Mouse (Mus musculus) forebrain, embryonic 14.5 days (tissue): ENCODE measurements around the gene 4930539E08Rik. TPM values are rescaled to one million over a fixed set of nuclear protein-coding genes. Genes with fewer than 3 reads are reported as not detected.

ENCODE experiments used
- ATAC-seq: fragments of 200-750 bp; cut with Nextera tagmentation; 2 replicates; pipeline ENCODE4 v1.8.0; 2017; ENCODE audit warnings: mild to moderate bottlenecking, moderate library complexity
- DNase-seq: peaks from one replicate; pipeline ENCODE4 v3.0.0-alpha.2; 2015; ENCODE audit warnings: low spot score
- H3K27ac ChIP-seq: fragments of 300-500 bp; sonication (generic); 2 replicates; pipeline ENCODE4 v1.5.1; 2014; ENCODE audit warnings: low read depth, mild to moderate bottlenecking, control low read depth, low read length, moderate library complexity
- H3K27me3 ChIP-seq: fragments of 300-500 bp; sonication (generic); replicated peaks from 2 replicates; pipeline ENCODE4 v1.6.1; 2014; ENCODE audit warnings: low read length, control low read depth, mixed read lengths; ENCODE audit not compliant: control insufficient read depth, insufficient read depth
- H3K36me3 ChIP-seq: fragments of 300-500 bp; sonication (generic); 2 replicates; pipeline ENCODE4 v1.6.1; 2014; ENCODE audit warnings: low read length, control low read depth; ENCODE audit not compliant: control insufficient read depth, insufficient read depth
- H3K4me1 ChIP-seq: fragments of 300-500 bp; sonication (generic); 2 replicates; pipeline ENCODE4 v1.6.1; 2014; ENCODE audit warnings: antibody characterized with exemption, low read length, control low read depth; ENCODE audit not compliant: control insufficient read depth, insufficient read depth
- H3K4me2 ChIP-seq: fragments of 300-500 bp; sonication (generic); 2 replicates; pipeline ENCODE4 v1.6.1; 2014; ENCODE audit warnings: mild to moderate bottlenecking, control low read depth, low read length
- H3K4me3 ChIP-seq: fragments of 300-500 bp; sonication (generic); 2 replicates; pipeline ENCODE4 v1.5.1; 2014; ENCODE audit warnings: low read depth, low read length, control low read depth
- H3K9ac ChIP-seq: fragments of 300-500 bp; sonication (generic); 2 replicates; pipeline ENCODE4 v1.6.1; 2014; ENCODE audit warnings: mild to moderate bottlenecking, low read length, control low read depth, moderate library complexity
- H3K9me3 ChIP-seq: fragments of 300-500 bp; sonication (generic); replicated peaks from 2 replicates; pipeline ENCODE4 v1.6.1; 2016; ENCODE audit warnings: low read length, control low read depth, mixed read lengths; ENCODE audit not compliant: control insufficient read depth
- WGBS: fragments of 180-500 bp; shearing (Covaris S2); extraction: QIAGEN DNeasy Blood & Tissue Kit; methylation state at CpG from one replicate; pipeline ENCODE4 v1.1.7; 2014; 5-methylcytosine and 5-hydroxymethylcytosine counted together
- polyA plus RNA-seq: library from polyadenylated mRNA; unstranded; fragments of >200 nt; fragmentation: Nextera tagmentation; extraction: Ambion mirVana; gene quantifications from 2 replicates; pipeline ENCODE4 v1.2.1, GENCODE M21; 2014

The 4930539E08Rik gene
- polyA plus RNA-seq, 1 experiment from 2014 or later = 0.50 TPM

- WGBS = 85% methylated on average over 8 of the region's 8 CpGs
- H3K27me3 ChIP-seq = no peaks in the 10 kb centered on the region
- H3K36me3 ChIP-seq = no peaks in the 10 kb centered on the region
- H3K4me1 ChIP-seq = no peaks in the 10 kb centered on the region
- ATAC-seq (no peak), DNase-seq (no peak)
- no peak overlapping the region for H3K9ac ChIP-seq
- H3K4me3 ChIP-seq = no peak overlapping the region
- H3K9me3 ChIP-seq = 0 out of 2 replicates have a peak, but pooled peaks cover 3% of the 10 kb centered on the region
- no peak overlapping the region for H3K4me2 ChIP-seq
- no peak overlapping the region for H3K27ac ChIP-seq
These were observed 28.9 kb downstream of the 4930539E08Rik start for GRCm38 (mm10) chr17:28886266-28886665.

DNA sequence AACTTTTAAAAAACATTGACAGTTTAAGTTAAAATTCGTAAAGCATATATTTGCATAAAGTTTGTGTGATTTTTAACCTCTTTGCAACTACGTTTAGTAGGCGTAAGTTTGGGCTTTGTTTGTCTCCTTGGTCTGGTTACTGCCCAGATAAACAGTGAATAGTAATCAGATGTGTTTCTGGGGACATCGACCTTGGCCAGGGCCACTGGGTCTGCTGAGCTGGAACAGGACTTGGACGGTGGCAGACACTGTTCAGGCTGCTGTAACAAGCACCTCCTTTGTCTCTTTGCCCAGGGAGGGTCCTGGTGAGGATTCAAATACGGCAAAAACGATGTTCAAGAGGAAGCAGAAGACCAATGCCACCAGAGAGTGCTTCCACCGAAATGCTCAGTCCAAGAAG, 29.9 kb downstream of the 4930539E08Rik start:
- Histone ChIP-seq H3K27me3 (no peaks in the 10 kb centered on the region), H3K27ac (no peak overlapping the region), H3K4me3 (no peak overlapping the region), H3K9me3 (0 out of 2 replicates have a peak, but pooled peaks cover 3% of the 10 kb centered on the region), H3K36me3 (no peaks in the 10 kb centered on the region), H3K4me2 (no peak overlapping the region), H3K4me1 (0 out of 2 replicates have a peak, but pooled peaks cover under 1% of the 10 kb centered on the region), H3K9ac (no peak overlapping the region)
- ATAC-seq (no peak), DNase-seq (no peak)
- 88% methylated on average over 8 of the region's 8 CpGs for WGBS

- Histone ChIP-seq H3K4me1 (0 out of 2 replicates have a peak, but pooled peaks cover 4% of the 10 kb centered on the region), H3K4me2 (no peak overlapping the region), H3K4me3 (no peak overlapping the region), H3K9ac (no peak overlapping the region), H3K27me3 (no peaks in the 10 kb centered on the region), H3K9me3 (0 out of 2 replicates have a peak, but pooled peaks cover 2% of the 10 kb centered on the region), H3K36me3 (no peaks in the 10 kb centered on the region), H3K27ac (no peak overlapping the region)
- 74% methylated on average over 10 of the region's 10 CpGs for WGBS
- DNase-seq (no peak), ATAC-seq (no peak)
These were observed 31.1 kb downstream of the 4930539E08Rik start for GRCm38 (mm10) chr17:28883941-28884516.

DNA sequence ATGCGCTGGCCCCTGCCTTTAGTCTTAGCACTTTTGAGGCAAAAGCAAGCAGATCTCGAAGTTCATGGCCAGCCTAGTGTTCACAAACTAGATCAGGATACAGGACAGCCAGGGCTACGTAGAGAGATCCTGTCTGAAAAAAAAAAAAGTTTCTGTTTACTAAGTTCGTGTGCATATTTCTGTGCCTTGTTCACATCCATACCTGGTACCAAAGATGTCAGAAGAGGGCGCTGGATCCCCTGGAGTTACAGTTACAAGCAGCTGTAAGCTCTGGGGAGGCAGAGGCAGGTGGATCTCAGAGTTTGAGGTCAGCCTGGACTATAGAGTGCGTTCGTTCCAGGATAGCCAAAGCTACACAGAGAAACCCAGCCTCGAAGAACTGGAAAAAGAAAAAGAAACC, 32.3 kb downstream of the 4930539E08Rik start:
- no peak overlapping the region for H3K27ac ChIP-seq
- no peaks in the 10 kb centered on the region for H3K36me3 ChIP-seq
- 0 out of 2 replicates have a peak, but pooled peaks cover 4% of the 10 kb centered on the region for H3K4me1 ChIP-seq
- no peaks in the 10 kb centered on the region for H3K9me3 ChIP-seq
- H3K27me3 ChIP-seq = no peaks in the 10 kb centered on the region
- H3K4me2 ChIP-seq = peak overlapping the region; percentile 18; the same call in 1 of the 2 replicates
- DNase-seq (no peak), ATAC-seq (no peak)
- H3K4me3 ChIP-seq = no peak overlapping the region
- WGBS = 58% methylated on average over 8 of the region's 8 CpGs
- H3K9ac ChIP-seq = 0 out of 2 replicates have a peak overlapping the region, but pooled peaks have one; percentile 29

DNA sequence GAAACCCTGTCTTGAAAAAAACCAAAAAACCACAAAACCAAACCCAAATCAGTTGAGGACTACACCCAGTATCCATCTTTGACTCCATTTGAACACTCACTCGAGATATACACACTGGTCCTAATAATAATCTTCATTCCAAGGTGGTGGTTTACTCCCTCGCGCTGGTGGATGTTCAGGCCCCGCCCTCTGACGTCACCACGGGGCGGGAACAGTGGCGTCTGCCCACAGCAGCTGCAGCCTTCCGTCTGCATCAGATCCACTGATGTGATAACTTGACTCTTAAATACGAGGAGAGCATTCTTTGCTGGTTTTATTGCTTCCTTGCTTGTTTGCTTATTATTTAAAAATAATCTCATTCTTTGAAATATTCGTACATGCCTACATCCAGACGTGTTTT, 32.8 kb downstream of the 4930539E08Rik start:
- Histone ChIP-seq H3K4me1 (0 out of 2 replicates have a peak, but pooled peaks cover 4% of the 10 kb centered on the region), H3K27ac (no peak overlapping the region), H3K27me3 (no peaks in the 10 kb centered on the region), H3K36me3 (no peaks in the 10 kb centered on the region), H3K4me3 (no peak overlapping the region), H3K9ac (0 out of 2 replicates have a peak overlapping the region, but pooled peaks have one; percentile 29), H3K4me2 (peak overlapping the region; percentile 18; the same call in 1 of the 2 replicates), H3K9me3 (no peaks in the 10 kb centered on the region)
- ATAC-seq (peak; percentile 82), DNase-seq (peak; percentile 84)
- WGBS = 6% methylated on average over 12 of the region's 12 CpGs

DNA sequence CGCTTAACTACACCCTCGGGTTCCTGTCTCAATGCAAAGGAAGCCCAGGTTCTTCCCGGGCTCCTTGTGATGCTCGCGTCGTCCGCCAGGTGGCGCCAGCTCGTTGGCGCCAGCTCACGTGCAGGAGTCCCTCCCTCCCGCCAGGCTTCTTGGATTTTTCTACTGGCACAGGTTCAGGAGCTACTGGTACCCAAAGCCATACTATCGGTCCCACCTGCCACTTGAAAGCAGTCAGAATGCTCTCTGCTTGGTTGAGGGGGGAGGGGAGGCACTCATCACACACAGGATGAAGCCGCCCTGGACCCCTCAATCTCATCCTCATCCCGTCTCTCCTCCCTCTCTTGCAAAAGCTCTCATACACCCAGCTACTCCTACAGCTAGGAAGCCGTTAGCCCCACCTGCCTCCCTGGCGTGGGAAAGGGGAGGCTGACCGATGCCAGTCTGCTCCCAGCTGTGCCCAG, 35.2 kb downstream of the 4930539E08Rik start:
- H3K9ac ChIP-seq = no peak overlapping the region; the same call in 1 of the 2 replicates
- DNase-seq (peak; percentile 89), ATAC-seq (peak; percentile 28; the same call in 1 of the 2 replicates)
- 0 out of 2 replicates have a peak, but pooled peaks cover 7% of the 10 kb centered on the region for H3K4me1 ChIP-seq
- H3K9me3 ChIP-seq = no peaks in the 10 kb centered on the region
- peak overlapping the region; percentile 42 for H3K4me2 ChIP-seq
- no peak overlapping the region for H3K27ac ChIP-seq
- no peak overlapping the region for H3K4me3 ChIP-seq
- WGBS = 8% methylated on average over 18 of the region's 18 CpGs
- no peaks in the 10 kb centered on the region for H3K36me3 ChIP-seq
- no peaks in the 10 kb centered on the region for H3K27me3 ChIP-seq

DNA sequence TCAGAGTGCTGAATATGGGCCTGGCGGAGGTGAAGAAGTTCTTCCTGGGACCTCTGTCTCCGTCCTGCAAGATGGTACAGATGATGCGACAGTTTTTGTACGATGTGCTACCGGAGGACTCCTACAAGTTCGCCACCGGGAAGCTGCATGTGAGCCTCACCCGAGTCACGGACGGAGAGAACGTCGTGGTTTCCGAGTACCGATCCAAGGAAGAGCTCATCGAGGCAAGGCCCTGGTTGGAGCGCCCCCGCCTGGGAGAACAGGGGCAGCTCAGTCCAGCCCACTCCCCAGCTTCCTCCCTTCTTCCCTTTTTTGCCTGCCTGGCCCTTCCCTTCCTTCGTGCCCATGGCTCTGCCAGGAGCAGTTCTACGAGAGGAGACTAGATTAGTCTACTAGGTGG, 38.3 kb downstream of the 4930539E08Rik start:
- H3K4me2 ChIP-seq = no peak overlapping the region

DNA sequence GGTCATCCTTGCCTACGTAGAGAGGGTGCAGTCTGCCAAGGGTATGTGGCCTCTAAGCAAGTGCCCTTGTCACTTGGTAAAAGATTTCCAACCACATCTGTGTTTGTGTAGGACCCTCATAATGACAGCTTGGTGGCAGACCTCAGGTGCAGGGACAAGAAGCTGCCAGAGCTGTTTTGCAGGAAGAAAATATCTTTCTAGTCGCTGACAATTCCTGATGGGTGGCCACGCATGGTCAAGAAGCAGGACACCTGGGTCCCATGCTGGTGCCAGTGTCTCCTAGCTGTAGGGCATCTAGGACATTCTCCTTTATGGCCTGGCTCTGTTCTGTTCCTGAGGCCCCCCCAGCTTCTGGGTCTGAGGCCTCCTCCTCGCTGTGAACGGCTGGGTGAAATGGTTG, 38.8 kb downstream of the 4930539E08Rik start:
- DNase-seq (no peak), ATAC-seq (no peak)
- Histone ChIP-seq H3K4me2 (no peak overlapping the region), H3K4me1 (0 out of 2 replicates have a peak, but pooled peaks cover 7% of the 10 kb centered on the region), H3K9me3 (no peaks in the 10 kb centered on the region), H3K27ac (no peak overlapping the region), H3K27me3 (no peaks in the 10 kb centered on the region), H3K9ac (no peak overlapping the region), H3K36me3 (no peaks in the 10 kb centered on the region), H3K4me3 (no peak overlapping the region)
- WGBS = 66% methylated on average over 5 of the region's 5 CpGs

More for the DNA sequence above, 38.3 kb downstream of the 4930539E08Rik start:
- H3K9me3 ChIP-seq = no peaks in the 10 kb centered on the region
- no peak overlapping the region for H3K27ac ChIP-seq
- WGBS = 13% methylated on average over 19 of the region's 19 CpGs
- H3K4me3 ChIP-seq = no peak overlapping the region
- no peak overlapping the region for H3K9ac ChIP-seq
- H3K27me3 ChIP-seq = no peaks in the 10 kb centered on the region
- H3K36me3 ChIP-seq = no peaks in the 10 kb centered on the region
- 0 out of 2 replicates have a peak, but pooled peaks cover 7% of the 10 kb centered on the region for H3K4me1 ChIP-seq
- DNase-seq = peak; percentile 22
- no peak for ATAC-seq

DNA sequence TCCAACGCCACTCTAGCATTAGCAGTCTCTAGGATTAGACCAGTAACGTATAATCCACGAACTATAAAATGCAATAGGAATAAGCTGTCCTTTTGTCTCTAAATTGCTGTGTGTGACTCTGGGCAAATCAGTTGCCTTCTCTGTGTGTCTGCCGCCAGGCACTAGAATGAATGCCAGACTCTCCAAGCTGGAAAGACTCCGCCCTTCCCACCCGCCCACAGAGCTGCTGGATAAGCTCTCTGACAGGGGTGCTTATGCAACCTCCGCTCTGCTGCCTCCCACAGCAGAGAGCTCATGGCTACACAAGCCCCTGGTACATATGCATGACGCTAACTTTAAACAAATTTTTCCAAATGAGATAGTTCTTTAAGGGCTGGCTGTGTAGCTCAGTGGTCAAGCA, 39.8 kb downstream of the 4930539E08Rik start:
- peak; percentile 23; the same call in 1 of the 2 replicates for ATAC-seq
- 0 out of 2 replicates have a peak, but pooled peaks cover 7% of the 10 kb centered on the region for H3K4me1 ChIP-seq
- no peak overlapping the region for H3K4me3 ChIP-seq
- H3K36me3 ChIP-seq = no peaks in the 10 kb centered on the region
- H3K9ac ChIP-seq = no peak overlapping the region
- DNase-seq = peak; percentile 70
- 39% methylated on average over 8 of the region's 8 CpGs for WGBS
- H3K27ac ChIP-seq = no peak overlapping the region
- no peak overlapping the region for H3K4me2 ChIP-seq
- H3K9me3 ChIP-seq = no peaks in the 10 kb centered on the region
- H3K27me3 ChIP-seq = no peaks in the 10 kb centered on the region
